Mouse (Mus musculus): ENCODE data around the gene Hpse.

The Hpse gene

DNA sequence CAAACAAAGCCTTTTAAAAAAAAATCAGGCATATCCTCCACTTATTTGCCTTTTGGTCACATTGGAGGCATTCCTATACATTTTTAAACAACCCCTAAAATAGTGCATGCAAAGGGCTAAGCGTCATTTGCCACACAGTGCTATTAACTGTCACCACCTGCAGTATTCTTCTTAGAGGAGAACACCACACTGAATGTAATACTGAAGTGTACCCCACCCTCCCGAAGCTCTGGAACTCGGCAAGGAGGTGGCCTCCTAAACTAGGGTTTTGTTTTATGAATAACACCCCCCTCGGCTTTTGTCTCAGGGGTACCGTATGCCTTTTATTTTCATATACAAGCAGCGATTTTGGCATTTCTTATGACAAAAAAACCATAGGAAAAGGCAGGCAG lies 39.0 kb downstream of the Hpse start:
- DNase-seq, result no peak

DNA sequence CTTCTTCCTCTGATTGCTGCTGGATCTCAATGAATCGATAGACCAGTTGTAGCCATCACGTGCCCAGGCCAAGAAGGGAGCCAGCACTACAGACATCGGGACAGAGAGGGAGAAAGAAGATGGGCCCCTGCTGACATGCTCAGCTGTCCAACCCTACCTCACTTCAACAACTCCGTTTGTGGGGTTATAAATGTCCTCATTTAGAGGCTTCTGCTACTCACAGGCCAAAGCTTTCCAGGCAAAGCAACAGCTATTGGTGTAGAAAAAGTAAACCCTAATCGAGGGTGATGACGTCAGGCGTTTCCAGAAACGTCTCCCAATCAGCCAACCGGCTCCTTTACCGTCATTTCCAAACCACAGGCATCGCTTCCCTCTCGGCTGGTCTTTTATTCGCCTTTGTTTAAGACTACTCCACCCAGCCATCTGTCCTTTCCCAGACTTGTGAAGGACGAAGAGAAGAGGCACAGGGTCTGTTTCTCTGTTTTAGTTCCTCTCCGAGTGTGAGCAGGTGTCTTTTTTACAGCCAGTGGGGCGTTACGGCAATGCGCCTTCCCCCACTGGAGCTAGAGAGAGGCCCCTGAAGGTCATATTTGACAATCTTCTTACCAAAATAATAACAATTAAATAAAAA lies 39.5 kb downstream of the Hpse start:
- DNase-seq, result no peak

DNA sequence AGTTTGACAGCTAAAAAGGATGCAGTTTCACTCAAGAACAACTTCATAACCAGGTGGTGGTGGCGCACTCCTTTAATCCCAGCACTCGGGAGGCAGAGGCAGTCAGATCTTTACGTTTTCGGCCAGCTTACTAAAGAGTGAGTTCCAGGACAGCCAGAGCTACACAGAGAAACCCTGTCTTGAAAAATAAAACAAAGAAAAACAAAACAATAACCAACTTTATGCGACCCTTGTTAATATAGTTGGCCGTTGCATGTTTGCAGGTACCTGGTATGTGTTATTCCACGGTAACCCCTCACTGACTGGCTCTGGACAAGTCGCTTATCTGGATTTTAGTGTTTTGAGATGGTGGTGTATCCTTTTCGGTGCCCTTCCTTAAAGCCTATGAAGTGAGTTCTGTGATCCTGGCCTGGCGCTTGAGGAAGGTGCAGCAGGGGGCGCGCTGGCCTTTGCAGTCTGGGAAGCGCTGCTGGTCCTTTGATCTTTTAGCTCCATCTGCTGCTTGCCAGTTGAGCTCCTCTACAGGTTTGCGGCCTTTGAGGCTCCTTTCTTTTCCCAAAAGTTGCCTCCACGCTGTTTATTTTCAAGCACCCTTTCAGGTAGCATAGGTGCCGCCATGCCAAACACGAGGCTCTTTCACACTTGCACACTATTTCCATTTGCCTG lies 44.7 kb downstream of the Hpse start, which contains the start of gene Coq2:
Gene Coq2 (minus strand): TSS at position 430 of the 666 bp plus-strand sequence.
- DNase-seq, result peak; percentile 86

DNA sequence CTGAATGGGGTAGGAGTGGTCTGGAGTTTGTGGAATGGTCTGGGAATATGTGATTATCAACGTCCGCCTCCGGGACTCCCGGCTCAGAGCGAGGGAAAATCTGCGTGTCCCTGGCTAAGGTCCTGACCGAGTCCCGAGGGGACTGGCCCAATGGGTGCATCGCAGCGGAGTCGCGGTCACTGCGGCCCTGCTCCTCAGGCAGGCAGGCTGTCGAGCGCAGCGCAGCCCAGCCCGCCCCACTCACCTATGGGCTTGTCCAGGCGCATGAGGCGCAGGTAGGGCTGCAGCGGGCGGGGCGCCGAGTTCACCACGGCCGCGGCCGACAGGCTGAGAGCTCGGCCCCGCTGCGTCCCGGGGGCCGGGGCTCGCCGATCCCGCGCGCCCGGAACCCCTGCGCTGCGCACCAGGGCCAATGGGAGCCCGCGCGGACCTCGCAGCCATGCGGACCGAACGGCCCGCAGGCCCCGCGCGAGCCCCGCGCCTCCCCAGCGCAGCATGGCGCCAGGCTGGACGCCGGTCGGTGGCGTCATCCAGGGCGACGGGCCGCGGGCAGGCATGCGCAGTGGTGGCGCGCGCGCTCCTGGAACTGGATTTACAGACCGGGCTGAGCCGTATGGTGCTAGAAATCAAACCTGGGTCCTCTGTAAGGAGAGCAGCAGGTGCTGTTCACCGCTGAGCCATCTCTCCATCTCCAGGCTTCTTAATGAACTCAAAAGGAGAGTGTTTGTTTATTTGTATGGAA lies 45.6 kb downstream of the Hpse start:
- DNase-seq, result peak; percentile 92

DNA sequence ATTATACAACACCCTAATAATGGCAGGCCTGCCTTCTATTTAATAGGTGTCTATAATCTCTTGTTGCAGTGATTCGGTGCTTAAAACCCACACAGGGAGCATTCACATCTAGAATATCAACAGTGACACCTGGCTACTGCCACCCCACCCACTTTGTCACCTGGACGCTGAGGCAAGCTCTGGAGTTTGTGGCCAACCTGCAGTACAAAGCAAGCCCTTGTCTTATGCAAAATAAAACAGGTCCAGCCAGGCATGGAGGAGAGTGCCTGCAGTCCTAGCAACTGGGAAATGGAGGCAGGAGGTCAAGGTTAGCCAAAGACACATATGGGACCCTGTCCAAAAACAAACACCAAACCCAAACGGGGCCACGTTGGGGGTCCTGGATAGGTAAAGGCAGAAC lies 47.1 kb downstream of the Hpse start:
- no peak for DNase-seq

DNA sequence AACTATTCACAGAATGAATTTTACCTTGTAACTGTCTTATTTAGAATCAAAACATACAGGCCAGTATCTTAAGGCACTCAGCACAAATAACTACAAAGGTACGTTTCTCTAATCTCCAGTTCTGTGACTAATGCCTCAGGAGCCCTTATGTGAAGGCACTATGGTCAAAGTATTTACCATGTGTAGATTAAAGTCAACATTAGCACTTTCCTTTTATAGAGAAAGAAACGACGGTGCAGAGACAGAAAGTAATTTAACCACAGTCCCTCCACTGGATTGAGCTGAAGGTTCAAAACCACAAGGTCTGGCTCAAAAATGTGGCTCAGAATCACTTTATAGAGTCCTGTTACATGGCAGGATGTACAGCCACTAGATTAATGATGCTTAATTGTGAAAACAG lies 47.6 kb downstream of the Hpse start:
- no peak for DNase-seq

DNA sequence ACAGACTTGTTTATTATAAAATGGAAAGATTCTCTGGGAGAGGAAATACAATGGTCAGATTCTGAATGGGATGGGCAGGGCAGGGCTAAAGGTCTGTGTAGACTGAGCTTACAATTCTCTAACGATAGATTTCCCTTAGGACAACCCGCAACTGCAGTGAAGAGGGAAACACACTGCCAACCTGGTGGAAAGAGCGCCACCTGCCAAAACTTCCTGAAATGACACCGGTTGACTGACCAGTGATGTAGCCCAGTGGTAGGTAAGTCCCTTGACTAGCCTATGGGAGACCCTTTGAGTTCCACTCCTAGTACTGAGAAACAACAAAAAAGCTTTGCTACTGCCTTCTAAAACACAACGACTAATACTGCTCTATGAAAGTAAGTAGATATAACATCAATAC lies 48.1 kb downstream of the Hpse start:
- DNase-seq, result peak; percentile 55 to 63

DNA sequence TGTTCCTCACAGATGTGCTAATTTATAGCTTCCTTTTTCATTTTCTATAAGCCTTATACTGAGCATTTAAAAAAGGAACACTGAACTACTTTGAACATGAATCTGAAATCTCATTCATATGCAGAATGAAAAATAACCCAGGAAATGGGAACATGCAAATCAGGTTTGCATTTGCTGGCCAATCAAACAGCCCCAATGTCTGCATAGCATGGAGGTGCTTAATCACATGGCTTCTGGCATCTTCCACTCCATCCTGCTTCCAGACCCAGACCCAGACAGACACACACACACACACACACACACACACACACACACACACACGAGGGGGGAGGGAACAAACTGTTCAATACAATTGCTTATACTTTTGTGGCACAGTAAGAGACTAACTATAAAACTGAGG lies 52.6 kb downstream of the Hpse start:
- no peak for DNase-seq

DNA sequence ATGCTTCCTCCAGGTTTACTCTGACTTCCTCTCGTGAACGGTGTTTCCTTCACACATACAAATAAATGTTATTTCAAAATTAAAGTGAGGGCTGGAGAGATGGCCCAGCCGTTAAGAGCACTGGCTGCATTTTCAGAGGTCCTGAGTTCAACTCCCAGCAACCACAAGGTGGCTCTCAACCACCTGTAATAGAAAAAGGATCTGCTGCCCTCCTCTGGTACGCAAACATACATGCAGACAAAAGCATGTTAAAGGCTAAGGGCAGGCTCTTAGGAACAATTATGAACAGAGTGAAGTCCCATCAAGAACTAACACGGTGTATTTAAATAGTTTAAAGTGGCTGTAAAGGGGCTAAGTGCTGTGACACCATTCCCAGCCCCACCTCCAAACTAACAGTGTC lies 55.7 kb downstream of the Hpse start:
- DNase-seq, result peak; percentile 40 to 64

DNA sequence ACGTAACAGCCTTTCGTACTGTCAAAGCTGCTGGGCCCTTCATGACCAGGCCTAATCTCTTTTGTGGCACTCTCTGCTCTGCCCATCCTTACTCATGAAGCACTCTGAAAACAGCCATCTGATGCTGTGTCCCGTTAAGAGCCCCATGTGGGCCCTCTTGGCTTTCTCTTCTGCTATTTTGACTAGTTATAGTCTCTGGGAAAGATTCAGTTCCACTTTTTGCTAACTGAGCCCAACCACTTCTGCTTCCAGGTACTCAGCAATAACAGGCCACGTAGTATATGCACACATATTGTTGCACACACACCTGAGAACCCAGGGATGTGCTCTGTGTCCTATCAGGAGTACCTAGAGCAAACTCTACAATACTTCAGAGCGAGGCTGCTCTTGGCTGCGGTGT lies 56.5 kb downstream of the Hpse start:
- DNase-seq, result no peak

DNA sequence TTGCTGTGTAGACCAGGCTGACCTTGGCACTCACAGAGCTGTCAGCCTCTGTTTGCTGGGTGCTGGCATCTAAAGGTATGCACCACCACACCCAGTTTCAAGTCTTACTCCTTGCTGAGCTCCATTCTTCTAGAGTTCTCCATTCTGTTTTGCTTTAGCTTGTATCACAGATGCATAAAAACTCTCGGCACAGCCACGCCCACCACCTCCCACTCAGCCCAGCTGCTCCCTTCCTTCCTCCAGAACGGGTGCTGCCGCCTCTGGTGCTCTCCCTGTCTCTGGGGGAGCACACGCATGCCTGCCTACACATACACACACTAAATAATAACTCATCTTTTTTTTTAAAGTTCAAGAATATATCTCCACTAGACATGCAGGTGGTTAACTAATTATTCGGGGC lies 61.1 kb downstream of the Hpse start:
- DNase-seq, result no peak

DNA sequence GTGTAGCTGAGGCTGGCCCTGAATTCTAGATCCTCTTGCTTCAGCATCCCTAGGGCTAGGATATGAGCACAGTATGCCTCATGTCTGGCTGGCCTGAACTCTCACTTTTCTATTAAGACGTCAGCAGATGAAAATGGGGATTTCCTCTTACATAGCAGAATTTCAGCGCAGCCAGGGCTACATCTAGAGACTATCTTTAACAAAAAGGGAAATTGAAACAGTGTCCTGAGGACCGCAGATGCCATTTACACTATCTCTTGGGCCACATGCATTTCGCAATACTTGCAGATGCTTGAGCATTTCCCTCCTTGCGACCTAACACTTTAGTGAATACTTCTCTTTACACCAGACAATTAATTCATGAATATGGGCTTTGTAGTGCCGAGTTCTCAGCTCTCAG lies 63.2 kb downstream of the Hpse start:
- DNase-seq, result no peak

DNA sequence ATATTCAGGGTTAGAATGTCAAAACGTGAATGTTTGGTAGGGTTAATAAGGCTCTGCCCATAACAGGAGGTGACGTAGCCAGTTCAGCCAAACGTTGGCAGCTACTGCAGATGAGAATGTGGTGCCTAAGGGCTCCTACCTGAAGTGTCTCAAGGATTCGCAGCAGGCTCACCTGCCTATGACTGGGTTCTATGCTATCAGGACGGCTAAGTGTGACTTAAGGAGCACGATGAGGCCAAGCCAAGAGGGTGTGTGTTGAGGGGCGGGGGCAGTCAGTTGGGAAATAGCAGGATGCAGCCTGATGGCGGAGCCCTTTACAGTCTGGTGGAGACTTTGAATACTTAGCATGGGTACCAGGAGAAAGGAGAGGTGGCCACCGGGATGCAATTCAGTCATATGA lies 67.2 kb downstream of the Hpse start:
- DNase-seq, result peak in 1 of 2 experiments; percentile 55

DNA sequence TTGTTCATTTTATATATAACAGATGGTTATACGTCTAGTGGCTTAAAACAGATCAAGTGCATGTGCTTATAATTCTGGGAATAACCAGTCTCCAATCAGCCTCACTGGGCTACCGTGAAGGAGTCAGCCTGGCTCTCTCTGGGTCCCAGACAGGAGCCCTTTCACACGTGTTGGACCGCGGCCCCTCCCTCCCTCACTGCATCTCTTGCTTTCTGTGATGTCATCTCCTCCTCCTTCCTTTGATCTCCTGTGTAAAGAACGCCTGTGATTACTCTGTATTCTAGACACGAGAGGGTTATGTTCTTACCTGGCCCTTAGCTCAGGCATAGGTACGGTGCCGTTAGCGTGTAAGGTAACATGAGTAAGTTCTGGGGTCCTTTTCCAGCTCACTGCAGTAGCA lies 68.0 kb downstream of the Hpse start:
- no peak for DNase-seq

DNA sequence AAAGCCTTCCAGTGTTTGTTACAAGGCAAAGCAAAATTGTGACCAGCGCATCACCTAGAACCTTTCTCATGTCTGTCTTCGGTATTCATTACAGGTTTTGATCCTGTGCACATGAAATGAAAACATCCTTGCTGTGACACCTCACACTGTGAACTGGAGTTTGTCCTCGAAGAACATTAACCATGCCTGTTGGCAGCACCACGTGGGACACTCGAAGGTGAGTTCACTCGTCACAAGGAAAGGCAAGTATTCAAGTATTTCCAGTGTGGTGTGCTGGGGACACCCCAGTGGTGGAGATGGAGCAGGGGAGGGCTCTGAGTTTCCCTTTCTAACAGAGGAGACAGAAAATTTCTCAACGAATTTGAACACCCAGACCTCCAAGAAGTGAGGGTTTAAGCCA lies 68.5 kb downstream of the Hpse start:
- no peak for DNase-seq

DNA sequence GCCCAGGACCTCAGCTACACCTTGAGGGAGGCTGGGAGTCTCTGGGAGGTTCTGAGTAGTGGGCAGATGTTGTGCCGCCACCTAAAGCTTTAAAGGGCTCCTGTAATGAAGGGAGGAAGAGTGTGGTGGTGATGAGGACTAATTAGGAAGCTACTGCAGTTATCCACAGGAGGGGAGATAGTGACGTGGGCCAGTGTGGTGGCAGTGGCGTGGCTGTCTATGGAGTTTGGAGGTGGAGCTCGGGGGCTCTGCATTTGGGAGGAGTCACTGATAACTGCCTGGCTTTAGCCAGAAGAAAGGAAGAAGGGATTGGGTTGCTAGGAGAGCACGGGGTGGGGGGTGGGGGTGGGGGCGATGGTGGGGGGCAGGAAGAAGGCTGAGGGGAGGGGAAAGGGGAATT lies 71.0 kb downstream of the Hpse start:
- DNase-seq, result no peak

DNA sequence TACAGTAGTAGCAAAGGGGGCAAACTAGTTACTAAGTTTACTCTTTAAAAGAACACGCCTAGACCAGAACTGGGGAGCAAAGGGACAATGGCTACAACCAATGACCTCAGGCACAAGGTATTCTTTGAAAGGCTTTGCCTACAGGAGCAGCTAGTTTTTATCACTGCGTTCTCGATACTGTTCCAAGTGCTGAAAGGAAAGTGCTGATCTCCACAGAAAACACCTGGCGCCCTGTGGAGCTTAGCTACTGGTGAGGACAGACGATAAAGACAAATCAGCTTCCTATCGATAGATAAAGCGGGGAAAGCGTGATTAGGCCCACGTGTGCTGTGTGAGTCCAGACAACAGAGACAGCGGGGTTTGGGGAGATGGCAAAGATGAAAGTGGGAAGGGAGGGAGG lies 71.5 kb downstream of the Hpse start:
- no peak for DNase-seq

DNA sequence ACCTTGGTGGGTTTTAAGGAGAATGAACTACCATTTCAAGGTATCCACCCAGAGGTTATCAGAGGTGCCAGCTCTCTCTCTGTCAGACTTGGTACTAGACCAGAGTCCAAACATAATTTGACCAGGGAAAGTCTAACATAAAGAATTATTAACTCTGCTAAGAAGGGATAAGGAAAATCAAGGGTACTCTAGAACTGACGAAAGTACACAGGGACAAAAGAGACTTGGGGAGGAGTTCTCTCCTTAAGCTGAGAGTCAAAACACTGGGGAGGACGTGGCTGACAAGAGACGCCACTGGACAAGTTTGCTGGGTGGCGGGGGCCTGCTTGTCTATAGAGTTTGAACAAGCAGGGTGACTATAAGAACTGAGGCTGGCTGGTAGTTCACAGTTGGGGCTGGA lies 73.0 kb downstream of the Hpse start:
- DNase-seq, result no peak

DNA sequence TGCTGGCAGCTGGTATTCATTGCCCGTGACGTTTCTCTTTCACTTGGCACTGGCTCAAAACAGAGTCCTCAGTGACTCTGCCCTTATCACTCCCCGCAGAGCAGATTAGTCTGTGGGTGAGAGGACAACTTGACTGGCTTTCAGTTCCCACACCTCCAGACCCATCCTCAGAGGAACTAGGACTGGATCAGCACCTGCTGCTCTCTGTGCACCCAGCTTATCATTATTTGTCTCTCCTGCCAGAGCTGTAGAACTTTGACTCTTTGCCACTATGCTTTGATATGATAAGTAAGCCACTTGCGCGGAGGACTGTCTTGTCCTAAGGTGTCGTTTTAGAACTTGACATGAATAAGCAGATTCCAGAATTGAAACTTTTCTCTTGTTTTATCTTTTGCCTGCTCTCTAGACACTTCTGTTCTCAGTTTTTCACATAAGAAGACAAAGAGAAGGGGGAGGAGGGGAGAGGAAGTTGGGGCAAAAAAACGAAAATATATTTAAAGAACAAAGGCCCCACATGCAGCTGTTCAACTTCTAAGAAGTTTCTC lies 75.5 kb downstream of the Hpse start:
- peak; percentile 29 to 31 for DNase-seq

DNA sequence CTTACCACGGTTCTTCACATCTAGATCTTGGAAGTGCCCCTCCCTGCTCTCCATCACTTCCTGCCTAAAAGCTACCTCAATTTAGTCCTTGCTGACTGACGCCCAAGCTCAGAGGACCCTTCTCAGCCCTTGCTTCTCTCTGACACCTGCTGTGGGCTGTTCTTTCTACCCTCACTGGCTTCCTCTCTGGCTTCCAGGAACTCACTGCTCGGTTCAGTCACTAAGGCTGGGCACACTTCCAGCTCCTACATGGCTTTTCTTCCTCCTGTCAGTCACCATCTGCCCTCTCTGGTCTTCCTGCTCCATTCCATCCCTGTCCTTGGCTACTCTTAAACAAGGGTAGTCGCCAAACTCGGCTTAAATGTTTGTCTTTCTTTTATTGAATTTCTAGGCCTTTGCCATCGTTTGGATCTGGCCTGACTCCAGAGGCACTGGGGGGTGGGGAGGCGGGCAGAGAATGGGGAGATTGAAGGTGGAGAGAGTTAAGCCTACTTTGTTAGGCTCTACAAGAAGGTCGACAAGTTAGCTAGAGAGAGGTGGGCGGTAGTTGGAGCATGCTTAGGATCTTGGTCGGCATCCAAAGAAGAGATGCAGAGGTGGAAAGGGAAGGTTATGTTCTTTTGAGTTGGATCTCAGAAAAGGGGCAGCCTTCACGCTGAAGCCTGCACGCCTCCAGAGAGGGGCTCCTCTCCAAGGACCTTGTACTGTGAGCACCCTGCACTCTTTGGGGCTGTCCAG lies 76.1 kb downstream of the Hpse start:
- DNase-seq, result peak in 1 of 2 experiments; percentile 42

DNA sequence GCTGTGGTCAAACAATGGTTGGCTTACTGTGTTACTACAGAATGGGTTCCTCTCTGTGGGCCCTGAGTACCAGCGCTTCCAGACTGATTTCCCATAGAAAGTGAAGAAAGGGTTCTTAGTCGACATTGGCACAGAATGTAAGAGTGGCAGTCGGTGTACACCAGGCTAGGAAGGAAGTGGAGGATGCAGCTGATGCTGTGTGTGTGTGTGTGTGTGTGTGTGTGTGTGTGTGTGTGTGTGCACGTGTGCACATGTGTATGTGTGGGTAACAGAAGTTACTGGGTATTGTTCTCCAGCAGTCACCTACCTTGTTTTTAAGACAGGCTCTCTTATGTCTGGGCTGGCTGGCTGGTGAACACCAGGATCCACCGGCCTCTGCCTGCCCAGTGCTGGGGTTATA lies 77.2 kb downstream of the Hpse start:
- no peak for DNase-seq

DNA sequence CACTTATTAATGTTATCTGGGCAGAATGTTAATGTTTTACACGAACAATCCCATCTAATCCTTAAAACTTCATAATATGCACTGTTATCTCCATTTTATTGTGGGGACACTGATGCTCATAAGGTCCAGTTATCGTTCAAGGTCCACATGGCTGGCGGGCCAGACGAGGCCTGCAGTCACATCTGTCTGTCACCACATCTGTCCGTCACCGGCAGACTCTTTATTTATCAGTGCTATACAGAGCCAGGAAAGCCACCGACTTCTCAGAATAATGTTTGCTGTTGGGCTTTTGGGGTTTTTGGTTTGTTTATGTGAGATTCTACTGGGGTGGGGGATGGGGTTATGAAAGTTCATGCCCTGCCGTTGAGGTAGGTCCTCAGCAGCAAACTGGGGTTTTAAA lies 81.0 kb downstream of the Hpse start:
- no peak for DNase-seq

Measured in lung, postnatal 4 days (tissue).